Mouse (Mus musculus) urinary bladder, postnatal 4 days (tissue): ENCODE data around the gene Gm266.
"Not testable (repeated sequence)": the region's sequence is repeated elsewhere in the genome, so short reads cannot be mapped to it uniquely, and the experiment has no call there.

Experiments
- DNase-seq, 2 experiments: peaks; one replicate each; pipeline ENCODE4 v3.0.0; 2021 to 2022; ENCODE audit warnings: low spot score in 2 of 2

Gene Gm266

GRCm38 (mm10) chr12:111485652-111486306 lies at the start of gene Gm266:
TSS of gene Gm266 (minus strand) at chr12:111485823.
- DNase-seq, result peak in 1 of 2 experiments; percentile 50

GRCm38 (mm10) chr12:111535281-111535680 lies 49.7 kb upstream of the Gm266 start:
- no peak for DNase-seq

- no peak for DNase-seq
These were observed 47.6 kb upstream of the Gm266 start for GRCm38 (mm10) chr12:111533096-111533794.

- DNase-seq, result no peak
These were observed 43.6 kb upstream of the Gm266 start for GRCm38 (mm10) chr12:111529192-111529591.

- DNase-seq, result no peak
These were observed 42.1 kb upstream of the Gm266 start for GRCm38 (mm10) chr12:111527643-111528281.

- no peak for DNase-seq
These were observed 39.3 kb upstream of the Gm266 start for GRCm38 (mm10) chr12:111524883-111525282.

- no peak for DNase-seq
These were observed 38.8 kb upstream of the Gm266 start for GRCm38 (mm10) chr12:111524469-111524868.

- DNase-seq, result no peak
These were observed 35.4 kb upstream of the Gm266 start for GRCm38 (mm10) chr12:111520994-111521393.

GRCm38 (mm10) chr12:111519821-111520220 lies 34.2 kb upstream of the Gm266 start:
- DNase-seq, result no peak

- DNase-seq, result no peak
These were observed 32.8 kb upstream of the Gm266 start for GRCm38 (mm10) chr12:111518391-111518790.

GRCm38 (mm10) chr12:111517901-111518300 lies 32.3 kb upstream of the Gm266 start:
- DNase-seq, result no peak

GRCm38 (mm10) chr12:111516826-111517225 lies 31.2 kb upstream of the Gm266 start:
- DNase-seq, result no peak

GRCm38 (mm10) chr12:111515920-111516319 lies 30.3 kb upstream of the Gm266 start:
- no peak for DNase-seq

- DNase-seq, result no peak
These were observed 29.4 kb upstream of the Gm266 start for GRCm38 (mm10) chr12:111514874-111515649.

GRCm38 (mm10) chr12:111514231-111514792 lies 28.7 kb upstream of the Gm266 start:
- DNase-seq, result no peak

GRCm38 (mm10) chr12:111513673-111514072 lies 28.1 kb upstream of the Gm266 start:
- DNase-seq, result no peak

GRCm38 (mm10) chr12:111512572-111513063 lies 27.0 kb upstream of the Gm266 start:
- no peak for DNase-seq

- DNase-seq, result not testable (repeated sequence)
These were observed 22.8 kb upstream of the Gm266 start for GRCm38 (mm10) chr12:111508438-111508837.

GRCm38 (mm10) chr12:111507962-111508361 lies 22.3 kb upstream of the Gm266 start:
- no peak for DNase-seq

- DNase-seq, result no peak
These were observed 21.4 kb upstream of the Gm266 start for GRCm38 (mm10) chr12:111507001-111507400.

GRCm38 (mm10) chr12:111504904-111505303 lies 19.3 kb upstream of the Gm266 start:
- DNase-seq, result peak; percentile 89 to 93

GRCm38 (mm10) chr12:111503571-111503970 lies 17.9 kb upstream of the Gm266 start:
- no peak for DNase-seq
